Mouse (Mus musculus): ENCODE data around the gene Gm20388.

The Gm20388 gene

DNA sequence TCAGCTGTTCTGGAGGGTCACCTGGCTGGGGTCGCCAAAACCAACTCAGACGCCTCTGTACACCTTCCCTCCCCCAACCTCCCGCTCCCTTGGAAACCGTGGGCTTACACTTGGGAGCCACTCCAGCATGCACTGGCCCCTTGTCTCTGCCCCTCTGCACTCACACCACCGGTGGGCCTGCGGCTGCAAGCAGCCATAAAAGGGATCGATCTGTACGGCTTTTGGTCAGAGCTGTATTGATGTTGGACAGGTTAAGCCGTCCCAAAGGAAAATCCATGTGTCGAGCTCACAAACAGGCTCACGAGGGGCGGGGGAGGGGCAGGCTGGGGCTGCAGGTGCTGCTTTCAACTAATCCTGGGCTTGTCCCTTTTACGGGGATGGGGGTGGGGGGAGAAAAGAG, 632.4 kb downstream of the Gm20388 start:
- DNase-seq: no peak

DNA sequence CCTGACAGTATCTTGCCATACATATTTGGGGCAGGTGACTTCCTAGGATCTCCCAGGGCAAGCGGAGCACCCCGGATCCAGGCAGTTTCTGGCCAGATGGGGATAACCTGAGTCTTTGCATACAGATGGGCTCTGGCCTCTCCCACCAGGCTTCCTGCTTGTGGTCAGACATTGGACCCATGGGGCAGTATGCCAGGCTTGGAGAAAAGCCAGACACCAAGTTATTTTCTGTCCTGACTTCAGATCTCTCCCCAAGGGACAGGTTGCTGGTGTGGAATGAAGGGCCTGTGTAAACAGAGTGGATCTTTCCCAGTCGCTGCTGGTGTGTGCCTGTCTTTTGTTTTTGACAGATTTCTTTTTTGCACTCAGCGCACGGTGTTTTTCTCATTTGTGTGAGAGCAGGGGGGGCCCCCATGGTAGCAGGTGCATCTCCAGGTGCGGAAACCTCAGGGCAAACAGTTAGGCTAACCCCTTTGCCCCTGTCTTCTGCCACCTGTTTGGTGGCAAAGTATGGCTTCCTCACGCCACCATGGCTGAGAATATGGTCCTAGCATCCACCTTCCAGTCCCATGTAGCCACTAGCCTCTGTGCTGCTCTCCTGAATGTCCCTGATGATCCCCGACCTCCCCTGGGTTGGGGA, 632.9 kb downstream of the Gm20388 start:
- DNase-seq: no peak

DNA sequence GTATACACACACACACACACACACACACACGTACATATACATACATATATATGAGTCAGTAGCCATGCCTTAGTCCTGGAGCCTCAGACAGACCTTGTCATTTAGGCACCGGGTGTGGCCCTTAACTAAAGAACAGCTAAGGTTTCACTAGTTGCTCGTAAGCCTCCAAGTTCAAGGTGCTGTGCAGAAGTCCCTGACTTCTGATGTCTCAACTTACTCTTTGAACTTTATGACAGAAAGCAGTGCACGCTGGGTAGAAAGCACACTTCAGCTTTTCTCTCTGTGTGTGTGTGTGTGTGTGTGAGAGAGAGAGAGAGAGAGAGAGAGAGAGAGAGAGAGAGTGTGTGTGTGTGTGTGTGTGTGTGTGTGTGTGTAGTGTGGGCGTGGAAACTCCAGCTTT, 633.5 kb downstream of the Gm20388 start:
- DNase-seq: no peak

DNA sequence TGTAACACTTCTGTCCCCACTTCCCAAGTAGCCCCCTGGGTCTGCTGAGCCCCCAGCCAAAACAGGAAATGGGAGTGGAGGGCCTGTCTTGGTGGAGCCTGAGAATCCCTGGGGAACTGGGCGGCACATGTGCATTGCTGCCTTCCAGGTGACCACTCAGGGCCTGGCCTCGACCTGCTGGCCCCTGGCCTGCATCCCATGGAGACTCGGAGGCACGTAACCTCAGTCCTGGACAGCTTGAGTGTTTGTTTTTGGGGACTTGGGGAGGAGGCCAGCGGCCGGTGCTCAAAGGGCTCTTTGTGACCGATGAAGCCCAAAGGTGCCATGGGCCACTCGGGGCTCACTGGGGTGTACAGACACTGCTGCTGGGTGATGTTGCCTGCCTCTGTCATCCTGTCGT, 636.9 kb downstream of the Gm20388 start:
- DNase-seq: no peak

DNA sequence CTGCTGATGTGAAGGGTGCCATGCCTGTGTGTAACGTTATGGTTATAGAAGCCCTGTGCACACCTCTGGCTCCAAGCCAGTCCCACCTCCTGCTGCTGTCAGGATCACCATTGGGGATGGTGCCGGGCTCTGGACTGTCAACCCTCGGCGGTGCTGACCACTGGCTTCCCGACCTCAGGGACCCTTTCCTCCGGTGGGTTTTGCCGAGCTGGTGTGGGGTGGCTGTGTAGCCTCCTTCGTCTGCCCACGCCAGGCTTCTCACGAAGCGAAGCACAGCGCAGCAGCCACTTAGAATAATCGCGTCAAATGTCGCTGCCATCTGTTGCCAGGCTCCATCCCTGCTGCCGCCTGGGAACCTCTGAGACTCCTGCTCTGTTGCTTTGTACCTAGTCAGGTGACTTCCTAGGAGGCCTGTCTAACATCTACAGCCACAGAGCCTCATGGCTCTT, 637.7 kb downstream of the Gm20388 start:
- DNase-seq: no peak

DNA sequence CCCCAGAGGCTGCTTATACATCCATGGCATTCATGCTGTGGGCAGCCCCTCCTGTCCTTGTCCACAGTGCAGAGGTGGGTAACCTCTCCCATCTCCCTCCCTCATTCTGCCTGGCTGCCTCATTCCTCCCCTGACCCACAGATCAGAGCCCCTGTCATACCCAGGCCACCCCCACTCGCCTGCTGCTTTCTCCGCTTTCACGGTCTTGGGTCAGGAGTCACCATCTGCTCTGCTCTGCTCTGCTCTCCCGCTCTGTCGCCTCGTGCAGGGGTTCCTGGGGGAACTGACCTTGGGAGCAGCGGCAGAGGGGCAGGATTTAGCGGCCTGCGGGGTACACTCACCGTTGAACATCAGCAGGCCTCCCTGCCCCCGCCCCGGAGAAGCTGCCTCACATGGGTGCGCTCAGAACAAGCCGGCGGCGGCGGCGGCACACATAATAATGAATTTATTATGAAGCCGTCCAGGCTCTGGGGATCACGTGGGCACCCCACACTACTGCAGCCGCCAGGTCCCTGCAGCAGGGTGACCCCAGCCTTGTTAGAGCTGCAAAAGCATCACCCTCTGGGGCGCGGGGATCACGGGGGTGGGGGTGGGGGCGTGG, 638.8 kb downstream of the Gm20388 start:
- DNase-seq: no peak

DNA sequence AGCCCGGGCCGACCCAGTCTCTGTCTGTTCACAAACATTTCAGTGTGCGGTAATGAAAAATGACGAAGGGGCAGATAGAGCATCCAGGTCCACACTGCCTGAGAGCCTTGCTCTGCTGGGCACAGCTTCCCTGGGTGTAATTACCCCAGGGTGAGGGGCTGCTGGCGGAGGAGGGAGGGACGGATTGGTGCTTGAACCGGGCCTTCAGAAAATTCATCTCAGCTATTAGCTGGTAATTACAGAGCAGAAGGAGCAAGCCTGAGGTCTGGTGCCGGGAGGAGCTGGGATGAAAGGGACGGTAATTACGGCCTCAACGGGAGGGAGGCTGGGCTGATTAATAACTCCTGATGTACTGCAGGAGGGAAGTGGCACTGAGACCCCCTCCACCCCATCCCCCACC, 639.3 kb downstream of the Gm20388 start:
- no peak for DNase-seq

DNA sequence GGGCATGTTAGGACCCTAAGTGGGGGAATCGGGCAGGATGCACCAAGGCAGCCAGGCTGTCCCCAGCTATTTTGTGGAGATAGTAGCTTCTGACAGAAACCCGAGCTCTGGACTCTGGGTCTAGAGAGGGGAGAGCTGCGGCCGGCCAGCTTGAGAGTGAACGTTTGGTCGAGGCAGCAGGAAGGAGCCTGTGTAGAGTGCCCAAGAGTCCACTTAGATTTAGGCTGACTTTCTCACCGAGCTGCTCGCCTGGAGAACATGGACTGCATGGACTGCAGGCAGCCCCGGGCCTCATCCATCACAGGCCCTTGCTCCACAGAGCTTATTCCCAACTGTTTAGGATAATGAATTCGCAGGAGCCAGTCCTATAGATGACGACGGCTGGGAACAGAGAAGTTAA, 639.8 kb downstream of the Gm20388 start:
- DNase-seq: no peak

DNA sequence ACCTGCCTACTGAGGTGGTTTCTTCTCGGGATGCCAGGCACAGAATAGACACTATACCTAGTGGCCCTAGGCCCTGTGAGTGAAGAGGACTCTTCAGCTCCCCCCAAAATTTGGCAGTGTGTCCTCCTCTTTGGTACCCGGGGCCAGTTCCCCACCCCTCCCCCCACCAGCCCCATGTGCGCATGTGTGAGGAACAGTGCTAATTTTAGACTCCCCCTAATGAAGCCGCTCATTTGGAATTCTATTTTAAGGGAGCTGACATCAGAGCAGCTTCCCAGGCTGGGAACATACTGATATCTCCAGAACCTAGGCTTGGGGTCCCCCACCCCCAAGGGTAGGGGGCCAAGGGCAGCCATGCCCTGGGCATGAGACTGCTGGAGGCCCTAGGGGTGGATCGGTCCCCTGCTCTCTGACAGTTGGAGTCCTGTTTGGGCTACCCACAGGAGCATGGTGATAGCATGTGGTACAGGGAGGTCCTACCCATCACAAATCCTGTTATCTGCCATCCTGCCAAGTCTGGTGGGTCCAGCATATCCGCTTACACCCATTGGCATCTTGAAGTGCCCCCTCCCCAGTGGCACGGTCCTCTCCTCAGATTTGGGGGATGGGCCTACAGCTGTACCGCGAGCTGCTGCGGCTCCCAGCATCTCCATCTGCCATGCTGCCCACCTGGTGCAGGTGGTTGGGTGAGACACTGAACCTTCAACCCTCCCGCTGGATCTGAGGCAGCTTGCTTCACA, 640.5 kb downstream of the Gm20388 start:
- DNase-seq: no peak

DNA sequence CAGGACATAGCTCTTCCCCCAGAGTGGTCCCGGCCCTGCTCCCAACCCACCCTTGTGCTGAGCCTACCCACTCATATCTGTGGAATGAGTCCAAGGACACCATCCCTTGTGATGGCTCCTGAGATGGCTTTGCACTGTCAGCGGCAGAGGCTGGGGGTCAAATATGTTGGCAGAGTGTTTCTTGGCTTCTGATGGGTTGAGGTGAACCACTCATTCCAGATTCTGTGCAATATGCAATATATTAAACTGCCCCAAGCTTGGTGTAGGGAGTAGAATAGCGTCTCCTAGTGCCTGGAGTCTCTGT, 641.0 kb downstream of the Gm20388 start:
- no peak for DNase-seq

DNA sequence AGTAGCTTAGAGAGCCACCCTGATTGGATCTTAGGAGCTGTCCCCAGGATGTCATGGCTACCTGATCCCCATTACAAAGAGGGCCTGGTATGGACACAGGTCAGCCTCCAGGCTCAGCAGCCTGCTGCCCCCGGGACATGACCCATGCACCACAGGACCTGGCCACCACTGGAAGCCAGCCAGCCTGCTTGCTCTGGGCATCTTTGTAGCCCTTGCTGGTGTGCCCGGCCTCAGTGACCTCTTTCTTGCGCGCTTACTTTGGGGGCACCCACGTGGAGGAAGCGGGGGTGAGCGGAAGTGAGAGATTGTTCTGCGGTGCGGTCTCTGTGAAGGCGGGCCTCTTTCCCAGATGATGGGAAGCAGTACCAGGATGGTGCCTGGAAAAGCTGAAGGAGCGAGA, 641.9 kb downstream of the Gm20388 start:
- no peak for DNase-seq

DNA sequence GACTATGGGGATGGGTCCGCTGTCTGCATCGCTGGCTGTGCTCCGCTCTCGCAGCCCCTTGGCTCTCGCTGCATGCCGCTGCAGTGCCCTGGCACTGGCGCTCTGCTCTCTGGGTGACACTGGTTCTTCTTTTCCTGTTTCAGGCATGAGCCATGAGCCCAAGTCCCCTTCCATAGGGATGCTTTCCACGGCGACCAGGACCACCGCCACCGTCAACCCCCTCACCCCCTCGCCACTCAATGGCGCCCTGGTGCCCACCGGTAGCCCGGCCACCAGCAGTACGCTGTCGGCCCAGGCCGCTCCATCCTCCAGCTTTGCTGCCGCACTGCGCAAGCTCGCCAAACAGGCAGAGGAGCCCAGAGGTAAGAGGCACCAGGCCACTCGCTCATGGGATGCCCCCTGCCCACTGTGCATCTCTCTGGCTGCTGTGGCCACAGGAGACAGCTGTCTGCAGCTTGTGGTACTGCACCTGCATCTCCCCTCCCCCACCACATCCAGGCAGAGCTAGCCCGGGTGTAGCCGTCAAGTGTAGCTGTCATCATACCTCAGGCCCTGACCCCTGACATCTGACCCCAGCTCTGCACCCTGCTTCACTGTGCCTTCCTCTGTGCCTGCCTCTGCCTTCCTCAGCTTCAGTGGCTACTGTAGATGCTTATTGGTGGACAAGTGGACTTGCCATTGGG, 642.9 kb downstream of the Gm20388 start:
- no peak for DNase-seq

DNA sequence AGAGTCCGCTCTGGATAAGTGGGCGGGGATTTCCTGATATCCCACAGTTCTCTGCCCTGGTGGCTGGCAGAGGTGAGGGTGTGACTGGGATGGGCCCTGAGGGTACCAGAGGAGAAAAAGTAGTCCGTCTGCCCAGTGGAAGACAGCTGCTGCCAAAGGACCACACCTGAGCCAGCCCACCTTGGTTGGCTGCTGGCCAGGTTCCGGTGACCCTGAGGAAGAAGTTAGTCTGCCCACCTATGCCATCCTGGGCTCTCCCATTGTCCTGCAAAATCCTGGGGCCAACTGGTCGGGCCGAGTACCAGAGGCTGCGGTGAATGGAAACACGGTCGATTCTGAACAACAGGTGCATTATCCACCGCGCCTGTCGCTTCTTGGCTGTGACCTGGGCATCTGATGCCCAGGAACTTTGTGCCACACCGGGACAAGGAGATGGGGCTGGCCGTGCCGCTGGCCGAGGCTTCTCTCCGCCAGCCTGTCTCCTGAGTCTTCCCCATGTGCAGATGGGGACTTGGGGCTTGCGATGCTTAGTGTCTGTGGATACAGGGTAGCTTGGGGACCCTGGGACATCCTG, 643.9 kb downstream of the Gm20388 start:
- no peak for DNase-seq

DNA sequence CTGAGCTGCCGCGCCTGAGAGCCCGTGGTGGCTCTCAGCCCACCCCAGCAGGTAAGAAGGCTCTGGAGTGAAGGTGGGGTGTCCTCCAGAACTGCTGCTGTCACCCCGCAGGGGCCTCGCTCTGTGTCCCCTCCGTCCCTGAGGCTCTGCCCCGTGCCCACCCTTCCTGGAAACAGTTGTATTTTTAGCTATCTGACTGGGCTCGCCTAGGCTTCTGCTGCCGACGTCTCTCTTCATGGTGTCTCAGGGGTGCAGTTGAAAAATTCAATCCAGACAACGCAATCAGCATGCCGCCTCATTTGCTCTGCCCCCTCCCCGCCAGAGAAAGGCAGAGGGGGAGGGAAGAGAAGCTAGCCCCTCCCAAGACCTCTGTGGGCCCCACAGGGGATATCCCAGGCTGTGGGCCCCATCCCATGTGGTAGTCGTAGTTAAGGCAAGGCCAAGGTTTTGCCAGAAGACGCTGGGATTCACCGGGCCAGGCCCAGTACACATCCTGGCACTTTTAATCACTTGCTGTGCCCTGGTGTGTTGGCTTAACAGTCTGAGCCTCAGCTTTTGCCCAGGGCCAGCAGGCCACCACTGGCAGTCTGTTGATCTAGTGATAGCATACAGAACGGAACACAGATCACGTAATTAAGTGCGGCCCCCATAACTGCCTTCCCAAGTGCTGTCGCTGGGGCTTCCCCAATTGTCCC, 645.7 kb downstream of the Gm20388 start:
- no peak for DNase-seq

DNA sequence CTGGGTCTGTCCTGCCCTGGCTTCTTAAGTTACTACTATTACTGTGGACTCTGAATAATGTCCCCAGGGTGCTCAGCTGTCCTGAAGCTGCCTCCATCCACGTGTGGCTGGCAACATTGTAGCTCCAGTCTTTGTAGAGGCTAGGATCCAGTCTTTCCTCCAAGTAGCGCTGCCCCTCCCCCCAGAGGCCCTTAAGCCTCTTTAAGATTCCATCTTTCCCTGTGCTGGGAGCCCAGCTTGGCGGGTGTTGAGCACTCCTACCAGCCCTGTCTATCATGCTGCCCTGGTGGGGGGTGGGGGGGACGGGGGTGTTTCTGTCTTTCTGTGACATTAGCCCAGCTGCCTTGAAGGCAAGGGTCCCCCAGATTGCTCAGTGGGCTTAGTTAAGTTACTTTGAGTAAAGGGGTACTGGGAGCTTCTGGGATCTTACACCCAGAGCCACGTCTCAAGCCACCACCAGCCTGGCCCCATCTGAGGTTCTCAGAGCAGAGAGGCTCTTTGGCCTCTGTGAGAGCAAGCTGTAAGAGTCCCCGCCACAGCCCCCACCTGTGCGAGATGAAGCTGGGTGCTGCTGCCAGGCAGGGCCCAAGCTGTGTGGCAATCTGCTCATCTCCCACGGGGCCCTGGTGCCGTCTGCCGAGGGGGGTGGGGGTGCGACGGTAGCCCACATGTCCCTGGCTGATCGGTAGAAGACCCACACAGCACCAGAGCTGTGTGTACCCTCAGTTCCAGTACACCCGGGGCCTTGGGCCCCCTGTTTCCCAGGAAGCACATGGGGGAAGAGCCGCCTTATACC, 646.7 kb downstream of the Gm20388 start:
- no peak for DNase-seq

DNA sequence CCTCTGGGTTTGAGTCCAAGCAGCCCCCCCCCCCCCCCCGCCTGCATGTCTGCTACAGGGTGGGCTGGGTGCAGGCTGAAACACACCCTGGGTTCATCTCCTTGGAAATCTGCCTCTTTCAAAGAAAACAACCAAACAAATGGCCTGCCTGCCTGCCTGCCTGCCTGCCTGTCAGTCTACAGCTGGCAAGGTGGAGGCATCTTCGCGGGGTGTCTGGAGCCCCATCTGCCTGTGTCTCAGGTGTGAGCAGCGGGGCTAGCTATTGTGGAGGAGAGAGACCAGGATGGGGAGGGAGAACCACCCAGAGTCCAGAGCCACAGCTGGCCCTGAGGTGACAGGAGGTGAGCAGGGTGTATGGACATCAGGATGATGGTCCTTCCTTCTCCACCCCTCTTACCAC, 647.5 kb downstream of the Gm20388 start:
- DNase-seq: no peak

DNA sequence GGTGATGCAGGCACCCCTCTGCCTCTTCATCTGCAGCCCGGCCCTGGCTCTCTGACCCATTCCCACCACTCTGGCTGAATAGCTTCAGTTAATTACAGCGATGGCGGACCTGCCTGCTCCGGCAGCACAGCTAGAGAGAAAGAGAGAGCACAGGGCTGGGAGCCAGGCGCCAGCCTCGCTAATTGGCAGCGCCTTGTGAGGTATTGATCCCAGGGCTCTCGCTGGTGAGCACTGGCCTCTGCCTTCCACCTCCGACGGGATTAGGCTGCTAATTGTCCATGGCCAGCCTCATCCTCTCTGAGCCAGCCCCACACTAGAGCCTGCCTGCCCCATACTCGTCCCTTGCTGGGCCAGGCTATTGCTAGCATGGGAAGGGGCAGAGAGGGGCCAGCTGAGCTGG, 649.0 kb downstream of the Gm20388 start:
- DNase-seq: no peak

DNA sequence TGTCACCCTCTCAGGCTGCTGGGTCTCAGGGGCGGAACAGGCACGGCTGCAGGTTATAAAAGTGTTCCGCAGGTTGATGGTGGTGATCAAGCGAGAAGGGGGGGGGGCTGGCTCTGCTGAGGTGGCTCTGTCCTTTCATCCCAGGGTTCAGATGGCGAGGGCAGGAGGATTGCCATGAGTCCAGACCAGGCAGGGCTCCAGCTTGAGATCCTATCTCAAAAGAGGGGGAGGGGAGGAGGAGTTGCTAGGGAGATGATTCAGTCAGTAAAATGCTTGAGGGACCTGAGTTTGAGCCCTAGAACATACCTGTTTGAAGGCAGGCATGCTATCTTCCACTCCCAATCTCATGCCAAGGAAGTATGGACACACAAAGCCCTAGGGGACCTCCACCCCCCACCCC, 649.9 kb downstream of the Gm20388 start:
- no peak for DNase-seq

DNA sequence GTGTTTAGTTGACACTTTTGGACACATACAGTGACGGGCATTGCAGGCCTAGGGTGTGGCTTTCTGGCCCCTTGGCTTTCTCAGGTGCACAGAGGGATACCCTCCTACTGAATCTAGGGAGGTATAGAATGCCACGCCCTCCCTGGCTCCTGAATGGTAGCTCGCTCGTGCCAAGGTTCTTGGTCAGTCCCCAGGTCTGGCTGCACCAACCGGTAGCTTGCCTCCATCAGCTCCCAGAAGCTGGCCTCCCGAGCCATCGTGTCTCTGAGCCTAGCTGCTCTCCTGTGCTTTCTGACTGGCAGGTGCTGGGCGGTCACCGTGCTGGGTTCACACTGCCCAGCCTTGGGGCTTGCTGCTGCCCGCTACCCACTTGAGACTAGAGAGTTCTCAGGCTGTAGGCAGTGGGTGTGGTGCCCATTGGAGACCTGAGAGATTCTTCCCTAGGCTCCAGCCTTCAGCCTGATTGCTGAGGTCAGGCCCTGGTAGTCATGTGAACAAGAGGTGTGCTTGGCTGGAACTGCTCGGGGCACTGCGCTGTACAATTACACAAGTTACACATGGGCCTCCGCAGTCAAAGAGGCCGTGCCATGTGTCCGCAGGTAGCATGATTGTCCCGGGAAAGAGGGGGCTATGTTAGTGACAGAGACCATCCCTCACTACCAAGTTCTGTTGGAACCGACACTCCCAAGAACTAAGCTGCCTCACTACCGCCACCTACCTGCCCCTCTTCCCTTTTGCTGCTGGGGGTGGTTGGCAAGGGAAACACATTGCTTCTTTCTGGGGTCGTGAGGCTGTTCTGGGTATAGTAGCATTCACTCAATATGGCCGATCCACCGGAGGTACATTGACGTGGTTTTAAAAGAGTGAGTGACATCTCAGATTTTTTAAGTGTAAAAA, 651.1 kb downstream of the Gm20388 start:
- DNase-seq: peak; percentile 49 to 57

DNA sequence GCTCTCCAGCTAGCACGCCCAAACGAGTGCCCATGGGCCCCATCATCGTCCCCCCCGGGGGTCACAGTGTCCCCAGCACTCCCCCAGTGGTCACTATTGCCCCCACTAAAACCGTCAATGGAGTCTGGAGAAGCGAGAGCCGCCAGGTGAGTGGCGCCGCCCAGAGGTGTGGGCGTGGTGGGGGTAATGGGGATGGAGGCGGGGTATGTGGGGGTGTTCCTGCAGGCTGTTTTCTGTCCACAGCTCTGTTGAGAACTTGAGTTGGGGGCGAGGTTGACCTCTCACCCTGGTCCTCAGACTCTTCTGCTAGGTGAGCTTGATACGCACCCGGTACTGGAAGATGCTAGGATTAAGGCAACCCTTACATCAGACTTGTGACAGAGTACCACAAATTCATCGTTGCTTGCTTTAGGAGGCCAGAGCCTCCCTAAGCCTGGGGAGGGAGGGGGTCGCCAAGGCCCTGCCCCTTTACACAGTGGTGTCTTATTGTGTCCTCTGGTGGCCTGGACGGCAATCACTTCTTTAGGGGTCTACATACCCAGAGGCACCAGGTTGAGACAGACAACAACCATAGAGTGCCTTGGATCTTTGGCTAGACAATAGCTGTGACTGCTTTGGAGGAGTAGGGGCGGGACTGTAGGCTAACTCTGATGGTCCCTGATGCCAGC, 652.2 kb downstream of the Gm20388 start:
- DNase-seq: no peak

DNA sequence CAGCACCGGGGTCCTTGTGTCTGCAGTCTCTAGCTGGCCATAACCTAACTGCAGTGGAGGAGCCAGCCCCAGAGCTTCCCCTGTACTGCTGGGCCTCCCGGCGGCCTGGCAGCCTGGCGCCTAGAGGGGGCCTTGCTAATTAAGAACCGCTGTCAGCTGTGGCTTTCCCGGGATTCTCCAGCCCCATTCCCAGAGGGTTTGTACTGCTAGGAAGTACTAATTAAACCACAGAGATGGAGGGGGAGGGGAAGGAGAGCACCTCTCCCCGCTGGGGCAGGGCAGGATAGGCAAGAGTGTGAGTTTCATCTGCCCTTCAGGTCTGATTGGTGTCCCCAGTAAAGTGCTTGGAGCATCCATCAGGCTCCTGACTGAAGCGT, 652.7 kb downstream of the Gm20388 start:
- DNase-seq: no peak

Measured in B cell, adult 2 months (primary cell).